Mouse (Mus musculus): ENCODE measurements at regions not wholly inside any gene's neighbourhood (a gene's known extent, or its start where the extent isn't known, plus 50 kb on each side); places are given as distances from the start of the nearest gene placed in this dataset.

DNA sequence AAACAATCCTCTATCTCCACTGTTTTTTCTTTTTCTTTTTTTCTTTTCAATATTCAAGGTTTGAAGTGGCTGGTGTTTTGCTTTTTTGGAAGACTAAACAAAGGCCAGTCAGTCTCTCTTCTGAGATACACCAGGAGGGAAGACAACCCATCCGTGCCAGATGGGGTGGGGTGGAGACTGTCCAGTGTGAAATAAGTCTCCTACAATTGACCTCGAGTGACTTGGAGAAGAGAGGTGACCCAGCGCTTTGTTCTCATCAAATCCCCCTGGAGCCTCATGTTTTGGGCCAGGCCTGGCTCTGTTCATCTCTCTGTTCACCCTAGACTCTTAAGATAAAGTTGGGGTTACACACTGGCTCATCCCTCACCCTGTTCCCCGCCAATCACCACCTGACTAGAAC lies 169.2 kb upstream of the Tbca start:
- no peak for DNase-seq

GRCm38 (mm10) chr13:94630055-94630454 lies 158.7 kb upstream of the Tbca start:
- DNase-seq: no peak

- no peak for DNase-seq
Observed at GRCm38 (mm10) chr13:94630685-94631084, 158.0 kb upstream of the Tbca start.

DNA sequence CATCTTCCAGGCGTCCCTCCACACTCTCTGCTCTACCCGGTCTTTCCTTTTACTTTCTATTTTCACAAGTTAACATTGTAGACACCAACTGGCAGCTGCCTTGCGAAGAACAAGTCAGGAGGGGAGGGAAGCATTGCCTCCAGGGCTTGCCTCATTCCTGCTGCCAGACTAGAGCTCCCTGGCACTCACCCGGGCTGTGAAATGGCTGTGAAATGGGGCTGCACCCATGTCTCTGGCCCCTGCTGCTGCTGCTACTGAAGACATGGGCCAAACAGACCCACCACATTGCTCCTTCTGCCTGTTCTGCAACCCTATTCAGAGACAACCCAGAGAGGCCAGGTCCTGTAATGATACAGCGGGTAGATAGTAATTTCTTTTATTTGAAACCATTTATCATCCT lies 156.0 kb upstream of the Tbca start:
- DNase-seq: no peak

DNA sequence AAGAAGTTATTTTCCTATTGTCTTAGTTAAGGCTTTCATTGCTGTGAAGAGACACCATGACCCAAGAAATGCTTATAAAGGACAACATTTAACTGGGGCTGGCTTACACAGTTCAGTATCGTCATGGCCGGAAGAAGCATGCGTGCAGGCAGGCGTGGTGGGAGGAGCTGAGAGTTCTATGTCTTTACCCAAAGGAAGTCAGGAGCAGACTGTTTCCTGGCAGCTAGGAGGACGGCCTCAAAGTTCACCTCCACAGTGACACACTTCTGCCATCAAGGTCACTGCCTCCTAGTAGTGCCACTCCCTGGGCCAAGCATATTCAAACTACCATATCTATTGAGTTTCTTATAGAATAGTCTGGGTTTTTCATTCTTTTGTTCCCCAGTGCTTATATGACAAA lies 148.4 kb upstream of the Tbca start:
- no peak for DNase-seq

DNA sequence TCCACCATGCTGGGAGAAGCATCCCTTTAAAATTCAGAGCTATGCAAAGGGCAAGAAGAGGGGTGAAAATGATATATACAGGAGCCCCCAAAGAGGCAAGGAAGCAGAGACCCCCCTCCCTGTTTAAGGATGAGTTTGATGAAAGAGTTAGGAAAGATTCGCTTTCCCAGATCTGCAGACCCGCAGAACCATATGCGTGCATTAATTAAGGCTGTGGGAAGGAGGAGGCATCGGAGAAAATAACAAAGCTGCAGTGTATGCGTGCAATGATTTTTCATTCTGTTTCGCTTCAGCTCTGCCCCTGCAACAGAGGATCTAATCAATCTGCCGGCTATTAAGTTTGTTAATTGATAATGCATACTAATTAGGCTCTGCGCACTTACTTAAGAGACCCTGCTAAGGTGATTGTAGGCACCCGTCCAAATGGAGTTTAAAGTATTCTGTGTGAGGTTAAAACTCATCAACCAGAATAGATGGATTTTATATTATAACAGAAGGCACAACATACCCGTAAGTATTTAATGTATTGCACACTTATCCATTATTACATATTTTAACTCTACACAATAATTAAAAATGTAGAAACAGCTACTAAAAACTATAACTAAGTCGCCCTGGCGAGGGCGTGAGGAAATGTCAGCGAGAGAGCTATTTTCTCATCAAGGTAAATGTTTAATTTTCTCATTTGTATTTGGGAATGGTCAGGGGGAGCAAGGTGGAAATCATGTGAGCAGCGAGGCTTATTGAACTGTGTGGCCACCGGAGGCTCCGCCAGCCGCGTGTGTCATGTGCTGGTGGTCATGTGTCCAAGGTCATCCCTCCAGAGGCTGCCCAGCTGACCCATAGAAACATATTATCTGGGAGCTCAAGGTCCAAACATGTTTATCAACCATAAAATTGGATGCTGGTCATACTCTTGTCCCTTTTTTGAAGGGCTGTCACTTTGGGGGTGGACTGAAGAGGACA lies 143.2 kb upstream of the Tbca start:
- no peak for DNase-seq

DNA sequence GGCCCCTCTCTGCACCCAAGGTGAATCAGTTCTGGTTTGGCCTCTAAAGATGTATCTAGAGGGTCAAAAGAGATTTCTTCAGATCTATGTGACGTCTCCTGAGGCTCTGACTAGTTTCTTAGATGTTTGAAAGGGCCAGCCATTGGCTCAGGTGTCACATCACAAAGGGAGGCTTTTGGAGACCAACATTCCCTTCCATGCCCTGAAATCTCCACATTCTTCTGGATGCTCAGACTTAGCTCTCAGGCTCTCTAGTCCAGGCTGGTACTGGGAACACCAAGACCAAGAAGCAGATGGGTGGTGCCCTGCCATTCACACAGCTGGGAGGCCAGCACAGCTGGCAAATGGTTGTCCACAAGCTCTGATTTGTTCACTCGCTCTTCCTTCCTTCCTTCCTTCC lies 142.4 kb upstream of the Tbca start:
- no peak for DNase-seq

- no peak for DNase-seq
Observed at GRCm38 (mm10) chr13:94646781-94647555, 141.7 kb upstream of the Tbca start.

- DNase-seq: no peak
Observed at GRCm38 (mm10) chr13:94647566-94647965, 141.1 kb upstream of the Tbca start.

DNA sequence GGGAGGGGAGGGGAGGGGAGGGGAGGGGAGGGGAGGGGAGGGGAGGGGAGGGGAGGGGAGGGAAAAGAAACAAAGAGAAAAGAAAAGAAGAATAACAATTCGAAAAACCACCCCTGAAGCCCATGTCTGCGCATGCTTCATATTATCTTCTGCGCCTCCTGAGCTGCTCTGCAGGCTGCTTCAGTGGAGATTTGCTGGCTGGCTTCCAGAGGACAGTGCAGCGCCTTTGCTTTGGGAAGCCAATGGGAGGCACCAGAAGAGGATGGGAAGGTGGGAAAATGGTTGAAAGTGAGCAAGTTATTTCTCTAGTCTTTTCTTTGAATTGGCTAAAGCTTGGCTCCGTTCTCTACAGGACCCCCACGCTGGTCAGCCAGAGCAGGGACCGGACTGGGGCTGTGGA lies 137.8 kb upstream of the Tbca start:
- DNase-seq: no peak

GRCm38 (mm10) chr13:94667604-94668003 lies 121.1 kb upstream of the Tbca start:
- DNase-seq: no peak

- no peak for DNase-seq
Observed at GRCm38 (mm10) chr13:94668276-94668675, 120.4 kb upstream of the Tbca start.

DNA sequence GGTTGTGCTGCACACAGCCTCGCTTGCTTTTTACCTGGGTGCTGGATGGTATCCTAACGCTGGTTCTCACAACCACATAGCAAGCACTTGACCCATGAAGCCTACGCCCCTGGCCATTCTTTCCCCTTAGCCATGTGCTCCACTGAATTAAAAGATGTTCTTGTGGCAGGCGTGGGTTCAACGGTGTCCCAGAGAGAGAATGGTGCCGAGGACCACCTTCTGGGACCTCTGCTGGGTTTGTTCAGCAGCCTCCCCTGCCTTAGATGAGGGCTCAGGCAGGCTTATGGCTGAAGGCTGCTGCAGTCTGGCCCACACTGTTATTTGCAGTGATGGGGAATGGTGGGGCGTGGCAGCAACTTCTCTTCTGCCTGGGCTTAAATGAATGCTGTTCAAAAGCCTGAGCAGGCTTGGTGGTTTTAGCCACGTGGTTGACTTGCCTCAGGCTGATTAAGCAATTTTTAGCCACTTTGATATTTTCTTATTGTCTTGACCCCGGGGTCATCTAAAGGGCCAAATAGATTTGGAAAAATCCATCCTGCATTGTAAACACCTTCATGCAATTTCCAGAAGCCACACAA lies 119.5 kb upstream of the Tbca start:
- no peak for DNase-seq

GRCm38 (mm10) chr13:94670266-94670665 lies 118.4 kb upstream of the Tbca start:
- no peak for DNase-seq

DNA sequence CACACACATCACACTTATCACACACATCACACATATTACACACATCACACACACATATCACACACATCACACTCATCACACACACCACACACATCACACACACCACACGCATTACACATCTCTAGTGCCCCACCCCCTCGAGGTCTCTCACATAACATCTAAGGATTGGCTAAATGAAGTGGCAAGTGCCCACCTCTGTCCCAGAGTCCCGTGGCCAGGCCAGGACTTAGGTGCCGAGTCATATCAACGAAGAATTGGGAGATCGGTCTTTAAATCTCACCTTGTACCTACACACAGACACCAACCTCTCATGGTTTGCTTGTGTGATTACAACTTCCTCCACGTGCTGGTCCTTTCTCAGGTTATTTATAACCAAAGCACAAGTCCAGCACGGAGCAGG lies 117.7 kb upstream of the Tbca start:
- no peak for DNase-seq

DNA sequence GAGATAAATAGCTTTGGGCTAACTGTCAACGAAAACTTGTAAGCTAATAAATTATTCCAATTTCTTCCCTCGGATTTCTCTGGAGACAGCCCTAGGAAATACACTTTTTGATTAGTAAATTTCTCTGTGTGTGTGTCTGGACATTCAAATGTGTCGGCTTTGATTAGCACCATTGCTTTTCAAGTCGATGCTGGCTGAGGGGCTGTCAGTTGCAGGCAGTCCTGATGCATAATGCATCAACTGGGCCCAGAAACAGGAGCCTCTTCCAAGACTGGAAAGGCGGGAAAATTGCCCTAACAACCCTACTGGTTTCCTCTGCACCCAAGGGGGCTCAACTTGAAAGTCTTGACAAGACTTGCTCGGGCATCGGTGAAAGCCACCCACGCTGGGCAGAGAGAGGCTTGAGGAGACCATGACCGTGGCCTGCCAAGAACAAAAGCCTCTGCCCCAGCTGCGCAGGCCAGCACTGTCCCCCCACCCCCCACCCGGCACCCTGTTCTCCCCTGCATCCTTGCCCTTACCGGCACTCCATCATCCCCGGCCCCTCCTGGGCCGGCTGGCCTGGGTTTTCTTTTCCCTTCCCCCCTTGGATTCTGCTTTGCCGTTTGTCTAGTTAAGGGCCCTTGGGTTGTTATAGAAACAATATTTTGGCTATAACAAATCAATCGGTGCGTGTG lies 108.1 kb upstream of the Tbca start:
- DNase-seq: no peak

DNA sequence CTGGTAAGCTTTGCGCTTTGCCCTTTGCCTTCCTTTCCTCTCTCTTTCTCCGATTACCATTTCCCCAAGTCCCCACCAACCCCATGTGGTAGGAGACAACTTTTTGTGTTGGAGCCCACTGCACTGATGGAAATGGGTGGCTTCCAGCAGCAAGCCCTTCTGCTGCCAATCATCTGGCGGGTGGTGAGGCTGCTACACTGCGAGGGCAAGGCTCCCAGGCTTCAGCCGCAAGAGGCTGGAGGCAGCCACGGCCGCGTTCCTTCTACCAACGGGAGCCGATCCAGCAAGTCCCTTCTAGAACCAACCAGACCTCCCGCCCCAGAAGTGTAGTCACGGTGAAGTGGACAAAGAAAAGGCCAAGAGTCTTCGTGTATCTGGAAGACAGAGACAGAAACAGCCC lies 107.1 kb upstream of the Tbca start:
- no peak for DNase-seq

DNA sequence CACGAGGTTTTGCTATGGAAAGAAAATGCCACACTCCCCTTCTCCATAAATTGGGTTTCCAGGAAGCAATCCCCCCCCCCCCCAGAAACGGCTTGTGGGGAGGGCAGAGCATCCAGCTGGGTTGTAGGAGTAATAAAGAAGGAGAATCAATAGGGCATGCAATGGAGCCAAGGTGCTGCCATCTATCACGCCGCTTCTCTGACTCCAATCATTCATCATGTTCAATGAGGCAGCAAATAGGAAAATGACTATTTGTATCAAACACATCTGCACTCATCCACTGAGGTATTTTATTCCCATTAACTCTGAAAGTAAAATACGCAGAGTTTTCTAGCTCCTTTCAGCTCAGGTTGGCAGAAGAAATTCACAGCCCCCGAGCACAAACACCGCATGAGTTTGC lies 103.5 kb upstream of the Tbca start:
- no peak for DNase-seq

- DNase-seq: no peak
Observed at GRCm38 (mm10) chr13:94687295-94687694, 101.4 kb upstream of the Tbca start.

- DNase-seq: peak in 1 of 2 experiments; percentile 3
Observed at GRCm38 (mm10) chr13:94706641-94707053, 82.1 kb upstream of the Tbca start.

DNA sequence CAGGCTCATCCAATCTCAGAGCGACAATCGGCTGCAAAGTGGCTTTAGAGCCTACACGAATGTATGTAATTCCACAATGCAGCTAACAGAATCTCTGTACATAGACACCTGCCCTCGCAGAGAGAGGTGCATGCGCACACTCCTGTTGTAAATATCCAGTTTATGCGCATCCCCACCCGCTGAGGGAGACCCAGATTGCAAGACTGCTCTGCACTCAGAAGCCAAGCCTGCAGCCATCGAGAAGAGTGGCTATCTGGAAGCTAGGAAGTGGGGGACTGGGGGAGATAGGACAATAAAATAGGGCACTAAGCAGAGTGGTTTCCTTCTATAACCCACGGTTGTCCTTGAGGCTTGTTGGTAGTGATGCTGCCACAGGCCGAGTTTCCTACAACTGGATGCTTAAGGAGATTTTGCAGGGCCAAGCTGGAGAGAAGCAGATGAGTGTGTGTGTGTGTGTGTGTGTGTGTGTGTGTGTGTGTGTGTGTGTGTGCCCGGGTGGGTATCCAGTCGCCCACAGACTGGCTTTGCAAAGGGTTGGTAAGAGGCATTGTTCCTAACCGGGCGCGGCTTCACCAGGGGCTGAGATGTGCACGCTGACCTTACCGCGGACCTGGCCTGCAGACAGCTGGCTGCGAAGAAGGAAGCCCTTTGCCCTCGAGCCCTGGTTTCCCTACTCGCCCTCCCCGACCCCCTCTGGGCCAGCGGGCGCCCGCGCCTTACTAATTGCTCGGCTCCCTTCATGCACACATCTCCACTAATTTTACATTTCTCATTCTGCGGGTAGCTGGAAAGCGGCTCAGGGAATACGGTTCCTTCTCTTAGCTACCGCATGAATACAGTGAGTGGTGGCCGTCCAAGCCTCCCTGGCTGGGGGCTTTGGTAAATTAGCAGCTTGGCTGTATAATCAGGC lies 81.1 kb upstream of the Tbca start:
- peak in 1 of 2 experiments; percentile 3 for DNase-seq

- DNase-seq: no peak
Observed at GRCm38 (mm10) chr13:94708786-94709185, 79.9 kb upstream of the Tbca start.

Data from cerebellum, postnatal 36 days (tissue).